Mouse (Mus musculus): Measurements from ENCODE around the gene Atp2b2. TPM values are rescaled to one million over a fixed set of nuclear protein-coding genes. Genes with fewer than 3 reads are reported as not detected.

Gene Atp2b2
- 0.03 TPM in 2 replicates for polyA plus RNA-seq (2016; fragmentation: Nextera tagmentation; extraction: Ambion mirVana)

GRCm38 (mm10) chr6:114042332-114042731 is at the start of gene Atp2b2:
Gene Atp2b2 (minus strand): TSS chr6:114042613.
- Histone ChIP-seq H3K36me3 (no peaks in the 10 kb centered on the region), H3K9me3 (replicated peaks) (no peaks in the 10 kb centered on the region), H3K4me3 (peak within 1 kb of the TSS; percentile 54), H3K27me3 (ENCODE audit: low read depth, poor library complexity, severe bottlenecking) (peaks cover 89% of the 10 kb centered on the region), H3K4me1 (peaks cover 7% of the 10 kb centered on the region), H3K27ac (no peak within 1 kb of the TSS)
- 25% methylated on average over 12 of the region's 12 CpGs for WGBS
- DNase-seq (ENCODE audit: low spot score) = no peak

- H3K27ac ChIP-seq = no peak overlapping the region
- 29% methylated on average over 5 of the region's 5 CpGs for WGBS
- H3K36me3 ChIP-seq = no peaks in the 10 kb centered on the region
- no peaks in the 10 kb centered on the region for H3K27me3 ChIP-seq (ENCODE audit: low read depth, poor library complexity, severe bottlenecking)
- H3K9me3 ChIP-seq (replicated peaks) = no peaks in the 10 kb centered on the region
- no peak overlapping the region for H3K4me3 ChIP-seq
- DNase-seq (ENCODE audit: low spot score) = peak; percentile 80
- no peaks in the 10 kb centered on the region for H3K4me1 ChIP-seq
Measured at GRCm38 (mm10) chr6:114089626-114090025, 47.2 kb upstream of the Atp2b2 start.

GRCm38 (mm10) chr6:114087106-114087505 is 44.7 kb upstream of the Atp2b2 start:
- H3K27ac ChIP-seq = no peak overlapping the region
- no peaks in the 10 kb centered on the region for H3K4me1 ChIP-seq
- no peaks in the 10 kb centered on the region for H3K27me3 ChIP-seq (ENCODE audit: low read depth, poor library complexity, severe bottlenecking)
- H3K36me3 ChIP-seq = no peaks in the 10 kb centered on the region
- 36% methylated on average over 7 of the region's 7 CpGs for WGBS
- peak; percentile 84 for DNase-seq (ENCODE audit: low spot score)
- no peak overlapping the region for H3K4me3 ChIP-seq
- no peaks in the 10 kb centered on the region for H3K9me3 ChIP-seq (replicated peaks)

GRCm38 (mm10) chr6:114078556-114078955 is 36.1 kb upstream of the Atp2b2 start:
- Histone ChIP-seq H3K27ac (no peak overlapping the region), H3K9me3 (replicated peaks) (no peaks in the 10 kb centered on the region), H3K27me3 (ENCODE audit: low read depth, poor library complexity, severe bottlenecking) (peaks cover under 1% of the 10 kb centered on the region; the same call in 1 of the 2 replicates), H3K36me3 (no peaks in the 10 kb centered on the region), H3K4me3 (no peak overlapping the region), H3K4me1 (no peaks in the 10 kb centered on the region)
- no peak for DNase-seq (ENCODE audit: low spot score)

GRCm38 (mm10) chr6:114076560-114076959 is 34.1 kb upstream of the Atp2b2 start:
- WGBS = 68% methylated on average over 3 of the region's 3 CpGs
- Histone ChIP-seq H3K27me3 (ENCODE audit: low read depth, poor library complexity, severe bottlenecking) (peaks cover 4% of the 10 kb centered on the region; the same call in 1 of the 2 replicates), H3K9me3 (replicated peaks) (no peaks in the 10 kb centered on the region), H3K36me3 (no peaks in the 10 kb centered on the region), H3K4me1 (no peaks in the 10 kb centered on the region), H3K4me3 (no peak overlapping the region), H3K27ac (no peak overlapping the region)
- no peak for DNase-seq (ENCODE audit: low spot score)

- no peak for DNase-seq (ENCODE audit: low spot score)
- WGBS = 61% methylated on average over 5 of the region's 5 CpGs
- Histone ChIP-seq H3K4me1 (no peaks in the 10 kb centered on the region), H3K4me3 (no peak overlapping the region), H3K27ac (no peak overlapping the region), H3K9me3 (replicated peaks) (no peaks in the 10 kb centered on the region), H3K36me3 (no peaks in the 10 kb centered on the region), H3K27me3 (ENCODE audit: low read depth, poor library complexity, severe bottlenecking) (peaks cover 4% of the 10 kb centered on the region; the same call in 1 of the 2 replicates)
Measured at GRCm38 (mm10) chr6:114076061-114076460, 33.6 kb upstream of the Atp2b2 start.

- Histone ChIP-seq H3K9me3 (replicated peaks) (no peaks in the 10 kb centered on the region), H3K27me3 (ENCODE audit: low read depth, poor library complexity, severe bottlenecking) (peaks cover 4% of the 10 kb centered on the region; the same call in 1 of the 2 replicates), H3K36me3 (no peaks in the 10 kb centered on the region), H3K4me3 (no peak overlapping the region), H3K27ac (no peak overlapping the region), H3K4me1 (no peaks in the 10 kb centered on the region)
- no peak for DNase-seq (ENCODE audit: low spot score)
- 84% methylated on average over 10 of the region's 10 CpGs for WGBS
Measured at GRCm38 (mm10) chr6:114074929-114075328, 32.5 kb upstream of the Atp2b2 start.

GRCm38 (mm10) chr6:114074256-114074655 is 31.8 kb upstream of the Atp2b2 start:
- H3K36me3 ChIP-seq = no peaks in the 10 kb centered on the region
- H3K9me3 ChIP-seq (replicated peaks) = no peaks in the 10 kb centered on the region
- WGBS = 26% methylated on average over 1 of the region's 1 CpGs
- DNase-seq (ENCODE audit: low spot score) = no peak
- H3K4me1 ChIP-seq = no peaks in the 10 kb centered on the region
- H3K27ac ChIP-seq = no peak overlapping the region
- H3K4me3 ChIP-seq = no peak overlapping the region
- H3K27me3 ChIP-seq (ENCODE audit: low read depth, poor library complexity, severe bottlenecking) = peaks cover 4% of the 10 kb centered on the region; the same call in 1 of the 2 replicates

- peaks cover 4% of the 10 kb centered on the region; the same call in 1 of the 2 replicates for H3K27me3 ChIP-seq (ENCODE audit: low read depth, poor library complexity, severe bottlenecking)
- 14% methylated on average over 4 of the region's 4 CpGs for WGBS
- H3K4me3 ChIP-seq = no peak overlapping the region
- no peak overlapping the region for H3K27ac ChIP-seq
- DNase-seq (ENCODE audit: low spot score) = peak; percentile 69
- H3K4me1 ChIP-seq = no peaks in the 10 kb centered on the region
- H3K9me3 ChIP-seq (replicated peaks) = no peaks in the 10 kb centered on the region
- H3K36me3 ChIP-seq = no peaks in the 10 kb centered on the region
Measured at GRCm38 (mm10) chr6:114071564-114071963, 29.2 kb upstream of the Atp2b2 start.

- H3K9me3 ChIP-seq (replicated peaks) = no peaks in the 10 kb centered on the region
- 98% methylated on average over 2 of the region's 2 CpGs for WGBS
Measured at GRCm38 (mm10) chr6:114063100-114063499, 20.7 kb upstream of the Atp2b2 start.

GRCm38 (mm10) chr6:114062688-114063087 is 20.3 kb upstream of the Atp2b2 start:
- no peak overlapping the region for H3K27ac ChIP-seq
- H3K27me3 ChIP-seq (ENCODE audit: low read depth, poor library complexity, severe bottlenecking) = peaks cover 7% of the 10 kb centered on the region; the same call in 1 of the 2 replicates
- DNase-seq (ENCODE audit: low spot score) = no peak
- H3K9me3 ChIP-seq (replicated peaks) = no peaks in the 10 kb centered on the region
- H3K4me3 ChIP-seq = no peak overlapping the region
- no peaks in the 10 kb centered on the region for H3K36me3 ChIP-seq
- no peaks in the 10 kb centered on the region for H3K4me1 ChIP-seq

More at GRCm38 (mm10) chr6:114063100-114063499, 20.7 kb upstream of the Atp2b2 start:
- Histone ChIP-seq H3K36me3 (no peaks in the 10 kb centered on the region), H3K27me3 (ENCODE audit: low read depth, poor library complexity, severe bottlenecking) (peaks cover 3% of the 10 kb centered on the region; the same call in 1 of the 2 replicates), H3K4me3 (no peak overlapping the region), H3K27ac (no peak overlapping the region), H3K4me1 (no peaks in the 10 kb centered on the region)
- DNase-seq (ENCODE audit: low spot score) = no peak

GRCm38 (mm10) chr6:114059206-114059605 is 16.8 kb upstream of the Atp2b2 start:
- Histone ChIP-seq H3K36me3 (no peaks in the 10 kb centered on the region), H3K27ac (no peak overlapping the region), H3K4me3 (no peak overlapping the region), H3K27me3 (ENCODE audit: low read depth, poor library complexity, severe bottlenecking) (peaks cover 8% of the 10 kb centered on the region; the same call in 1 of the 2 replicates), H3K9me3 (replicated peaks) (no peaks in the 10 kb centered on the region), H3K4me1 (no peaks in the 10 kb centered on the region)
- no peak for DNase-seq (ENCODE audit: low spot score)
- 80% methylated on average over 7 of the region's 7 CpGs for WGBS

GRCm38 (mm10) chr6:114058030-114058808 is 15.8 kb upstream of the Atp2b2 start:
- no peak overlapping the region for H3K27ac ChIP-seq
- WGBS = 63% methylated on average over 15 of the region's 15 CpGs

More at GRCm38 (mm10) chr6:114058030-114058808, 15.8 kb upstream of the Atp2b2 start:
- H3K36me3 ChIP-seq = no peaks in the 10 kb centered on the region
- no peaks in the 10 kb centered on the region for H3K9me3 ChIP-seq (replicated peaks)
- no peak for DNase-seq (ENCODE audit: low spot score)
- H3K4me1 ChIP-seq = no peaks in the 10 kb centered on the region
- H3K4me3 ChIP-seq = no peak overlapping the region
- H3K27me3 ChIP-seq (ENCODE audit: low read depth, poor library complexity, severe bottlenecking) = peaks cover 8% of the 10 kb centered on the region; the same call in 1 of the 2 replicates

Data from limb, embryonic 10.5 days (tissue).